Mouse (Mus musculus): ENCODE measurements around the gene Smtn. TPM values are rescaled to one million over a fixed set of nuclear protein-coding genes. Genes with fewer than 3 reads are reported as not detected.

The Smtn gene
- polyA plus RNA-seq, 1 experiment from 2014 or later: 79.5 TPM

DNA sequence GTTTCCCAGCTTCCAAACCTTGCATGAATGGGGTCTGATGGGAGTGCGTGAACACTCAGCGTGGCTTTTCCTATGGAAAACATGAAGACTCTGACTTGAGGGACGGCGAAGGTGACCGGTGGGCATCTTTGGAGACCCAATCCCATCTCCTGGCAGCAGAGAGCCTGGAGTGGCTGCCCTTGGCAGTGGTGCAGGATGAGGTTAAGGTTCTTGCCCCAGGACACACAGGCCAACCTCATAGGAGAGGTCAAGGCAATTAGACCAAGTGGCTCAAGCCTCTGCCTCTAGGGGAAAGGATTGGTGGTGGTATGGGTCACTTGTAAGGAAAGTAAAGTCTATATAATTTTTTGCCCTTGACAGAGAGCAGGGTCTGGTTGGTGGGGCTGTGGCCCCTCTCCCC lies 4.3 kb downstream of the Smtn start:
- H3K4me3 ChIP-seq: peak overlapping the region; percentile 74
- WGBS: 31% methylated on average over 5 of the region's 5 CpGs
- peak overlapping the region; percentile 87 for H3K9ac ChIP-seq
- H3K36me3 ChIP-seq: peaks cover 52% of the 10 kb centered on the region
- peaks cover 41% of the 10 kb centered on the region for H3K4me1 ChIP-seq
- no peaks in the 10 kb centered on the region for H3K9me3 ChIP-seq
- ATAC-seq (ENCODE audit: extremely low read depth, insufficient number of reproducible peaks, low FRiP score, low TSS enrichment): no peak
- no peaks in the 10 kb centered on the region for H3K27me3 ChIP-seq (replicated peaks)
- H3K27ac ChIP-seq (replicated peaks): peak overlapping the region; percentile 97
- H3K4me2 ChIP-seq: peak overlapping the region; percentile 85

DNA sequence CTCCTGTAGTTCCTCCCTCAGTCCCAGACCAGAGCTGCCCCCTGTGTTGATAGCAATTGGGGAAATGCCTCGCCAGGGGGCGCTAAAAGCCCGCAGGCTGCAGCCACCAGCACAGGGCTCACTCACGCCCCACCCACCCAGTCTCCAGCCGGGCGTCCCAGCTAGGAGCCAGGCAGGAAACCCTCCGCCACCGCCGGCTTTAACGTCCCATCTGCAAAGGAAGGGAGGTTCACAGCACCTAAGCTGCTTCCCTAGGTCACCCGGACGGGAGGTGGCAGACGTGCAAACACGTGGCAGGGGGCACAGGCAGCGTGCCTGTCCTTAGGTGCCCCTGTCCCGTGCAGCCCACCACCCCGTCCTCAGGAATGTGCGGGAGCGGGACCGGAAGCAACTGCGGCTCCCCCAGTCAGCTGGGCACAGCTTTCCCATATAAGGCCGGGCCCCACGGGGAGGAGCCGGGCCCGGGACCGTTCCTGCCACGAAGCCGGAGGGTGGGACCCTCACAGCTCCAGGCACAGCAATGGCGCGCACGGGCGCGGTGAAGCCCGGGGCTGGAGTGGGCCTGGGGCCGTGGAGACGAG lies 4.9 kb downstream of the Smtn start:
- under 1% methylated on average over 36 of the region's 36 CpGs for WGBS
- H3K27ac ChIP-seq (replicated peaks): peak overlapping the region; percentile 97
- peaks cover 57% of the 10 kb centered on the region for H3K36me3 ChIP-seq
- peak overlapping the region; percentile 85 for H3K4me2 ChIP-seq
- peak; percentile 75 for ATAC-seq (ENCODE audit: extremely low read depth, insufficient number of reproducible peaks, low FRiP score, low TSS enrichment)
- H3K4me1 ChIP-seq: peaks cover 41% of the 10 kb centered on the region
- no peaks in the 10 kb centered on the region for H3K27me3 ChIP-seq (replicated peaks)
- peak overlapping the region; percentile 87 for H3K9ac ChIP-seq
- no peaks in the 10 kb centered on the region for H3K9me3 ChIP-seq
- H3K4me3 ChIP-seq: peak overlapping the region; percentile 74

DNA sequence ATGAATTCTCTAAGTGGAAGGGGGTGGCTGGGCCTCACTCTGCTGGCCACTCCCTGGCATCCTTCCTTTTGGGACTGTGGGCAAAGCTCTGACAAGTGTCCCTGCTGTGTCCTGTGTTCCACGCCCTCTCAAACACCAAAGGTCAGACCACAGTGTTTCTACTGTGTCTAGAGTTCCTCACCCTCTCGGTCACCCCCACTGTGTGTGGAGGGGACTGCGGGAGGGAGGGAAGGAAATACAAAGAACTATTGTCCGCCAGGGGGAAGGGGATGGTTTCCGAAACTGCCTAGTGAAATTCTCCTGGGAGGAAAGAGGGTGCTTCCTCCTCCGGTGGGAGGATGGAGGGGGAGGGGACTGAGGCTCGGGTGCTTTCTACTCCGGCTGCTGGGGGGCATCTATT lies 5.5 kb downstream of the Smtn start:
- peaks cover 41% of the 10 kb centered on the region for H3K4me1 ChIP-seq
- H3K4me2 ChIP-seq: peak overlapping the region; percentile 85
- H3K4me3 ChIP-seq: peak overlapping the region; percentile 74
- no peaks in the 10 kb centered on the region for H3K9me3 ChIP-seq
- peaks cover 63% of the 10 kb centered on the region for H3K36me3 ChIP-seq
- H3K9ac ChIP-seq: peak overlapping the region; percentile 87; the same call in 1 of the 2 replicates
- no peak for ATAC-seq (ENCODE audit: extremely low read depth, insufficient number of reproducible peaks, low FRiP score, low TSS enrichment)
- H3K27me3 ChIP-seq (replicated peaks): no peaks in the 10 kb centered on the region
- 22% methylated on average over 8 of the region's 8 CpGs for WGBS
- H3K27ac ChIP-seq (replicated peaks): peak overlapping the region; percentile 97

DNA sequence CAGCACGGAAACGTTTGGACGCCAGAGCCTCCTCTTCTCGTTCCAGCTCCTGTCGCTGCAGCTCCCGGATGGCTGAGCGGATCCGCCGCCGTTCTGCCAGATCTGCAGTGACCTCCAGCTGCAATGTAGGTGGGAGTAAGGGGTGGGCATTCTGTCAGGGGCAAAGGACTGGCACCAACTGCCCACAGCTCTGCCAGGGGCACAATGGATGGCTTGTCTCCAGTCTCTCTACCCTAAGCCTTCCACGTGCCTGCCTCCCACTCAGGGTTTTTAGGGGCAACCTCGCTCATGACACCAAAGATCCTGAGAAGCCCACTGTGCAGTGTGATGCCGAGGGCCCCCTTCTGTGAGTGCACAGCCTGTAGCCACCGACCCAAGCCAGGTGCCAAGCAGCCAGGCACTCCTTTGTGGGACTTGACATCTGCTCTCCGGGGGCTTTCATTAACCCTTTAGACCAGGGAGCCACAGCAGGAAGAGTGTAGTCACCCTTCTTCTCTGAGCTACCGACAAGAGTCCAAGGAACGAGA lies 6.9 kb downstream of the Smtn start:
- H3K9me3 ChIP-seq: no peaks in the 10 kb centered on the region
- ATAC-seq (ENCODE audit: extremely low read depth, insufficient number of reproducible peaks, low FRiP score, low TSS enrichment): no peak
- no peak overlapping the region for H3K4me3 ChIP-seq
- H3K27ac ChIP-seq (replicated peaks): no peak overlapping the region
- no peak overlapping the region for H3K4me2 ChIP-seq
- peaks cover 78% of the 10 kb centered on the region for H3K36me3 ChIP-seq
- no peaks in the 10 kb centered on the region for H3K27me3 ChIP-seq (replicated peaks)
- 0 out of 2 replicates have a peak overlapping the region, but pooled peaks have one; percentile 44 for H3K9ac ChIP-seq
- WGBS: 90% methylated on average over 17 of the region's 17 CpGs
- H3K4me1 ChIP-seq: peaks cover 36% of the 10 kb centered on the region

DNA sequence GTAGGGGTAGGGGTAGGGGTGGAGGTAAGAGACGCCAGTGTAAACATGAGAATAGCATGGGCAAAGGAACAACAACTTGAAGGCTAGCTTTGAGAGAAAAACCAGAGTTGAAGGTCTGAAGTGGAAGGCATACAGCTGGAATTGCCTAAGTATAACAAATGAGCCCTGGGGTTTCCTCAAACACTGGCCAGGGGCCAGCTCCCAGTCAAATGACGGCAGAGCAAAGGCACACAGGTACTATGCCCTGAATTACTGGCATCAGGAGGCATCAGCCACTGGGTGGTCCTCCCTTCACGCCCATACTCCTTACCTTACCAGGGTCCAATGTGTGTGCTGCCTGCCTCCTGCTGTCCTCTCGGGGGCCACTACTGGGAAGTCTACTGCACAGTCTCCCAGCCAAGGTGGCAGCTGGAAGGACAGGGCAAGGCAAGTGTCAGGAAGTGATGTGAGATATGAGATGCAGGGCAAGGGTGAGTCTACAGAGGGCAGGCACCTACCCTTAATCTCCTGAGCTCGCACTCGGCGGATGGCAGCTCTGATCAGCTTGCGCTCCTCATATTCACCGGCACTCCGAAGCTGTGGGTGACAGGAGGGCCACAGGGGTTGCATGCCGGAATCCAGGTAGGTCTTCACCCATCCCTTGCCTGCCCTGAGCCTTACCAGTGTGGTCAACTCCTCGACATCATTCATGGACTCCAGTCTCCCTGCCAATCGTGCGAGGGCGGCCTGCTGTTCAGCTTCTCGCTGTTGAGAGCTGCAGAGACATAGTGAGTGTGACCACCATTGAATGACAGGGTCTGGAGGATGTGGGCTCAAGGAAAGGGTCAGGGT lies 8.1 kb downstream of the Smtn start:
- Histone ChIP-seq H3K4me1 (peaks cover 36% of the 10 kb centered on the region), H3K4me2 (no peak overlapping the region), H3K36me3 (peaks cover 87% of the 10 kb centered on the region), H3K4me3 (no peak overlapping the region), H3K9me3 (no peaks in the 10 kb centered on the region), H3K27ac (replicated peaks) (no peak overlapping the region), H3K27me3 (replicated peaks) (no peaks in the 10 kb centered on the region), H3K9ac (no peak overlapping the region; the same call in 1 of the 2 replicates)
- 82% methylated on average over 16 of the region's 16 CpGs for WGBS
- ATAC-seq (ENCODE audit: extremely low read depth, insufficient number of reproducible peaks, low FRiP score, low TSS enrichment): no peak

DNA sequence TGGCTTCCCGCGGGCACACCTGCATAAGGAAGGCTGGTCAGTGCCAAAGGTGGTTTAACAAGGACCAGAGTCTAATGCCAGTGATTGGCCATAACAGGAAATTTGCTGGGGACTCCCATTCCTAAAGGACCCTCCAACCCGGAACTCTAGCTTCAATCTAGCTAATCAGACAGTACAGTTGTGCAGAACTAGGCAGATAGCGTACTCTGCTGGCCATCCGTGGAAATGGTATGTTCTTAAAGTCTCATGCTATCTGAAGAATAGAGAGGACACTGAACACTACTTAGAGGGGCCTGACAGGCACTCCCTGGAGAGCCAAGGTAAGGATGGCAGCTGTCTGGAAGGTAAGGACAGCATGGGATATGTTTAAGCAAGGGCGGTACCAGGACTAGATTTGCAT lies 8.8 kb downstream of the Smtn start:
- peaks cover 36% of the 10 kb centered on the region for H3K4me1 ChIP-seq
- H3K9ac ChIP-seq: no peak overlapping the region
- no peaks in the 10 kb centered on the region for H3K9me3 ChIP-seq
- H3K4me3 ChIP-seq: no peak overlapping the region
- WGBS: 74% methylated on average over 6 of the region's 6 CpGs
- no peak overlapping the region for H3K27ac ChIP-seq (replicated peaks)
- no peaks in the 10 kb centered on the region for H3K27me3 ChIP-seq (replicated peaks)
- H3K36me3 ChIP-seq: peaks cover 87% of the 10 kb centered on the region
- no peak overlapping the region for H3K4me2 ChIP-seq
- ATAC-seq (ENCODE audit: extremely low read depth, insufficient number of reproducible peaks, low FRiP score, low TSS enrichment): no peak

DNA sequence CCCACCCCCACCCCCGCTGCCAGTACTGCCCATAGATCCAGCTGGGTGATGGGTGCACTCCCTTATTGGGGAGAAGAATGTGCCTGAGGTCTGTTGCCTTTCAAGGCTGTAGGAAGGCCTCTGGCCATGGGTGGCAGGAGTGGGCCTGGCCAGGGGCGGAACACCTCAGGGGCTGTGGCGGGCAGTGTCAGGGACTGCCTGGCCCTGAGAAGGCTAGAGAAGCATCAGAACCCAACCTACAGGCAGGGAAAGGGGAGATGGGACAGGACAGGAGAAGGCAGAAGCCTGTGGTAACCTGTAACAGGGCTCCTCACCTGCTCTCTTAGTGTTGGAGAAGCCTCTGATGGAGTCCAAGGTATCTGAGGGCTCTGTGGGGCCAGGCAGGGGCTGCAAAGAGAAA lies 9.7 kb downstream of the Smtn start:
- Histone ChIP-seq H3K9ac (no peak overlapping the region), H3K36me3 (peaks cover 92% of the 10 kb centered on the region), H3K9me3 (no peaks in the 10 kb centered on the region), H3K4me3 (no peak overlapping the region), H3K27me3 (replicated peaks) (no peaks in the 10 kb centered on the region), H3K4me1 (peaks cover 32% of the 10 kb centered on the region), H3K4me2 (no peak overlapping the region), H3K27ac (replicated peaks) (no peak overlapping the region)
- WGBS: 92% methylated on average over 3 of the region's 3 CpGs
- no peak for ATAC-seq (ENCODE audit: extremely low read depth, insufficient number of reproducible peaks, low FRiP score, low TSS enrichment)

DNA sequence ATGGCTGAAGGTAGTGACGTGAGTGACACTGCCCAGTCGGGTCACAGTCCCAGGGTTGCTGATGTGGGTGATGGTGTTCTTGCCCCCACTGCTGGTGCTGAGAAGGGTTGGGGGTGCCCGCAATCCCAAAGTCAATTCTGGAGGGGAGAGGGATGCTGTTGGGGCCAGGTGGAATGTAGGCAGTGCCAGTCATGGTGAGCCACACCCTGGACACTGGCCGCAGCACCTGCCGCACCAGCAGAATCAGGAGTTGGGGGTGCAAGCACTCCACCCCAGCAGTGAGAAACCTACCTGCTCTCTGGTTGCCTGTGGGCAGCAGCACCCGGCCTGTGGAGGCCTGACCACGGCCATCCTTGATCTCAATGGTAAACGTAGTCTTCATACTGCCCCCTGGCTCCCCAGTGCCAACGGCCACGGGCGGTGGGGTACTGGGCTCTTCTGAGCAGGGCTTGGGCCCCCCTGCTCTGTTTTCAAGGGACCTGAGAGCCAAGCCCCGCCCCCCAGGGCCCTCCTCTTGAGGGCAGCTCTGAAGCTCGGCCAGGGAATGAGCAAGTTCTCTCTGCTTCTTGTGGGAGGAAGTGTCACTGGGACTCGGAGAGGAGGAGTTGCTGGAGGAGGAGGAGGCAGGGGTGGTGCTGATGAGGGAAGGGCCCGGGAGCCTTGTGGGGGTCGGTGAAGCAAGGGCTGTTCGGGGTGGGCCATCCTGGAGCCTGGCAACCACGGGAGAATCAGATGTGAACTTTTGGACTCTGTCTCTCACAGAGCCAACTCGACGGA lies 10.7 kb downstream of the Smtn start:
- ATAC-seq (ENCODE audit: extremely low read depth, insufficient number of reproducible peaks, low FRiP score, low TSS enrichment): no peak
- Histone ChIP-seq H3K4me1 (peaks cover 26% of the 10 kb centered on the region), H3K36me3 (peaks cover 100% of the 10 kb centered on the region), H3K27ac (replicated peaks) (no peak overlapping the region), H3K9ac (no peak overlapping the region), H3K4me2 (no peak overlapping the region), H3K4me3 (no peak overlapping the region), H3K27me3 (replicated peaks) (no peaks in the 10 kb centered on the region), H3K9me3 (no peaks in the 10 kb centered on the region)
- 73% methylated on average over 20 of the region's 20 CpGs for WGBS

DNA sequence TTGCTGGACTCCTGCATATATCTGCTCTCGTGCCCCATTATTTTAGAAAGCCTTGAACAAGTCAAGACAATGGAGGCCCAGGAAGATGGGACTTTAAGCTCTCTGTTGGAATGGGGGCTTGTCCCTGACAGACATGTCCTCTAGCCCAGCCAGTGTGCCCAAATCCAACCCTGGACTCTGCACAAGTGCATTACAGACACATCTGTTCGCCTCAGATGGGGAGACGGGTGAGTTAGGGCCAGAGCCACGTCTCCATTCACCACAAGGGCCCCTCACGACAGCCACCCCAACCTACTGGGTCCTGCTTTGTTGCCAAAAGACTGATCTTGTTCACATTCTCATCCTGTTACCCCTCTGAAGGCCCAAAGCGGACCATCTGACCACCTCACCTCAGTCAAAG lies 12.2 kb downstream of the Smtn start:
- peak overlapping the region; percentile 68; the same call in 1 of the 2 replicates for H3K9ac ChIP-seq
- peak overlapping the region; percentile 70 for H3K27ac ChIP-seq (replicated peaks)
- H3K27me3 ChIP-seq (replicated peaks): no peaks in the 10 kb centered on the region
- no peak overlapping the region for H3K4me3 ChIP-seq
- ATAC-seq (ENCODE audit: extremely low read depth, insufficient number of reproducible peaks, low FRiP score, low TSS enrichment): no peak
- H3K9me3 ChIP-seq: no peaks in the 10 kb centered on the region
- H3K4me1 ChIP-seq: peaks cover 25% of the 10 kb centered on the region
- no peak overlapping the region for H3K4me2 ChIP-seq
- 82% methylated on average over 6 of the region's 6 CpGs for WGBS
- H3K36me3 ChIP-seq: peaks cover 100% of the 10 kb centered on the region

DNA sequence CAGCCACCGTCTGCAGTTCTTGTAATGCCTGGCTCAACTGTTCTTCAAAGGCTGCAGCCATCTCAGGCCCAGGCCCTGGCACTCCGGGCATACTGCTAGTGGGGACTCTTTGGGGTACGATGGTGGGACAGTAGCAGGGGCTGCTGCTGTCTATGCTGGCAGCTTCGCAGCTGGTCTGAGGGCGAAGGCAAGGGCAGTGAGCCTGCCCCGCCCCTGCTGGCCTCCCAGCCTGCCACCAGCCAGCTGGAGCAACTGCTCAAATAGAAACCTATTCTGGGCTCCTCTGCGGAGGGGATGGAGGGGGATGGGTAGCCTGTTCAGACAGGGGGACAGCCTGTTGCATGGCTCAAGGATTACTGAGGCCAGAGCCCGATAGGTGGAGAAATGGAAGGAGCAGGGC lies 12.6 kb downstream of the Smtn start:
- 51% methylated on average over 8 of the region's 8 CpGs for WGBS
- Histone ChIP-seq H3K4me3 (peak overlapping the region; percentile 10; the same call in 1 of the 2 replicates), H3K27me3 (replicated peaks) (no peaks in the 10 kb centered on the region), H3K36me3 (peaks cover 100% of the 10 kb centered on the region), H3K9ac (peak overlapping the region; percentile 68), H3K9me3 (no peaks in the 10 kb centered on the region), H3K4me2 (peak overlapping the region; percentile 42), H3K4me1 (peaks cover 25% of the 10 kb centered on the region), H3K27ac (replicated peaks) (peak overlapping the region; percentile 70)
- no peak for ATAC-seq (ENCODE audit: extremely low read depth, insufficient number of reproducible peaks, low FRiP score, low TSS enrichment)

Data from heart, embryonic 13.5 days (tissue).